Mouse (Mus musculus) bone marrow macrophage, adult 2 months (primary cell): ENCODE results near the gene Ror2.

ENCODE experiments used
- CTCF ChIP-seq: IDR thresholded peaks from 2 replicates; pipeline ENCODE4 v1.5.1; 2012; ENCODE audit warnings: low read depth, mild to moderate bottlenecking, low read length, moderate library complexity
- POLR2A ChIP-seq: IDR thresholded peaks from 2 replicates; pipeline ENCODE4 v1.6.1; 2012; ENCODE audit warnings: mild to moderate bottlenecking, low read depth, low read length, borderline replicate concordance

DNA sequence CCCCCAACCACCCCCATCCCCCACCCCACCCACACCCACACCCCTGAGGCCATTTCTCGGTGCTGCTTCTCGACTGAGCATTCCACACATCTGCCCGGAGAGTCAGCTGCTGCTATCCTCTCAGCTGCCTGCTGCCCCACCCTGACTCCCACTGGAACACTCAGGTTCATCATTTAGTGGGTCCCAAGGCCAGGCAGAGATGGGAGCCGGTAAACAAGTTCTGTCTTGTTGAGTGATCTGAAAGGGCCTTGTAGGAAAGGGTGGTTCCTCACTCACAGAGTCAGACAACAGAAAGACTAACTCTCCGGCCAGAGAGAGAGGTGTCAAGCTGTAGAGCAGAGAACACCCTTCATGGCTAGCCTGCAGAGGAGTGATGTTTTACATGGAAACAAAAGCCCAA, 155.9 kb downstream of the Ror2 start:
- TF ChIP-seq POLR2A: no peak
- no peak for TF ChIP-seq CTCF
